Mouse (Mus musculus) monocyte, adult 2 months (primary cell): ENCODE data around the gene Zfp949.

ENCODE experiments used
- DNase-seq, 2 experiments: peaks; one replicate each; pipeline ENCODE4 v3.0.0; 2022; ENCODE audit warnings: low spot score in 2 of 2, low read depth in 1 of 2

Zfp949 gene

GRCm38 (mm10) chr9:88547851-88548613, at the start of gene Zfp949:
Zfp949 (plus strand) TSS chr9:88548020.
- DNase-seq, result no peak

- no peak for DNase-seq
These were observed 47.7 kb upstream of the Zfp949 start for GRCm38 (mm10) chr9:88500112-88500511.

GRCm38 (mm10) chr9:88501846-88502245, 46.0 kb upstream of the Zfp949 start:
- no peak for DNase-seq

GRCm38 (mm10) chr9:88515546-88515945, 32.3 kb upstream of the Zfp949 start:
- DNase-seq, result no peak

GRCm38 (mm10) chr9:88516361-88516995, 31.3 kb upstream of the Zfp949 start:
- DNase-seq, result no peak

- no peak for DNase-seq
These were observed 28.3 kb upstream of the Zfp949 start for GRCm38 (mm10) chr9:88519390-88520121.

- no peak for DNase-seq
These were observed 27.5 kb upstream of the Zfp949 start for GRCm38 (mm10) chr9:88520122-88520848.

- no peak for DNase-seq
These were observed 26.9 kb upstream of the Zfp949 start for GRCm38 (mm10) chr9:88520849-88521483.

- no peak for DNase-seq
These were observed 25.8 kb upstream of the Zfp949 start for GRCm38 (mm10) chr9:88521961-88522568.

- peak; percentile 92 to 93 for DNase-seq
These were observed 25.1 kb upstream of the Zfp949 start for GRCm38 (mm10) chr9:88522569-88523334.

- no peak for DNase-seq
These were observed 24.5 kb upstream of the Zfp949 start for GRCm38 (mm10) chr9:88523335-88523668.

GRCm38 (mm10) chr9:88524367-88524766, 23.5 kb upstream of the Zfp949 start:
- no peak for DNase-seq

GRCm38 (mm10) chr9:88524796-88525195, 23.0 kb upstream of the Zfp949 start:
- no peak for DNase-seq

GRCm38 (mm10) chr9:88525341-88525740, 22.5 kb upstream of the Zfp949 start:
- DNase-seq, result no peak

GRCm38 (mm10) chr9:88527956-88528355, 19.9 kb upstream of the Zfp949 start:
- DNase-seq, result no peak

GRCm38 (mm10) chr9:88528736-88529135, 19.1 kb upstream of the Zfp949 start:
- DNase-seq, result no peak

GRCm38 (mm10) chr9:88529571-88529970, 18.2 kb upstream of the Zfp949 start:
- DNase-seq, result no peak

- no peak for DNase-seq
These were observed 17.7 kb upstream of the Zfp949 start for GRCm38 (mm10) chr9:88529979-88530580.

GRCm38 (mm10) chr9:88534093-88534492, 13.7 kb upstream of the Zfp949 start:
- DNase-seq, result no peak
